Mouse (Mus musculus) limb, embryonic 13.5 days (tissue): ENCODE results near the gene Mapkapk3. TPM values are rescaled to one million over a fixed set of nuclear protein-coding genes. Genes with fewer than 3 reads are reported as not detected.
A peak's percentile ranks its signal among the peaks of the same experiment; 100 is the strongest.

ENCODE experiments used
- ATAC-seq: fragments of 200-750 bp; cut with Nextera tagmentation; 2 replicates; pipeline ENCODE4 v1.8.0; 2017; ENCODE audit warnings: low read depth, moderate number of reproducible peaks, moderate TSS enrichment; ENCODE audit not compliant: low FRiP score
- H3K27ac ChIP-seq: fragments of 300-500 bp; sonication (generic); 2 replicates; pipeline ENCODE4 v1.5.1; 2015; ENCODE audit warnings: inconsistent platforms, mild to moderate bottlenecking, moderate library complexity
- H3K27me3 ChIP-seq: fragments of 300-500 bp; sonication (generic); 2 replicates; pipeline ENCODE4 v1.6.1; 2015; ENCODE audit warnings: mild to moderate bottlenecking, inconsistent platforms
- H3K36me3 ChIP-seq: fragments of 300-500 bp; sonication (generic); 2 replicates; pipeline ENCODE4 v1.6.1; 2015; ENCODE audit warnings: inconsistent platforms, mild to moderate bottlenecking, moderate library complexity
- H3K4me1 ChIP-seq: fragments of 300-500 bp; sonication (generic); 2 replicates; pipeline ENCODE4 v1.6.1; 2015; ENCODE audit warnings: inconsistent platforms
- H3K4me2 ChIP-seq: fragments of 300-500 bp; sonication (generic); replicated peaks from 2 replicates; pipeline ENCODE4 v1.6.1; 2015; ENCODE audit warnings: inconsistent platforms, mild to moderate bottlenecking, moderate library complexity
- H3K4me3 ChIP-seq: fragments of 300-500 bp; sonication (generic); 2 replicates; pipeline ENCODE4 v1.5.1; 2015; ENCODE audit warnings: moderate library complexity, mild to moderate bottlenecking, inconsistent platforms
- H3K9ac ChIP-seq: fragments of 300-500 bp; sonication (generic); 2 replicates; pipeline ENCODE4 v1.6.1; 2015; ENCODE audit warnings: mild to moderate bottlenecking, inconsistent platforms
- H3K9me3 ChIP-seq: fragments of 300-500 bp; sonication (generic); 2 replicates; pipeline ENCODE4 v1.6.1; 2016; ENCODE audit warnings: inconsistent platforms
- WGBS: fragments of 180-500 bp; shearing (Covaris S2); methylation state at CpG from one replicate; pipeline ENCODE4 v1.1.7; 2015; 5-methylcytosine and 5-hydroxymethylcytosine counted together
- polyA plus RNA-seq: library from polyadenylated mRNA; unstranded; fragments of >200 nt; fragmentation: Nextera tagmentation; extraction: Ambion mirVana; gene quantifications from 2 replicates; pipeline ENCODE4 v1.2.1, GENCODE M21; 2015

Gene Mapkapk3
- polyA plus RNA-seq, 1 experiment from 2014 or later: 6.3 TPM

GRCm38 (mm10) chr9:107285009-107285408, 4.7 kb downstream of the Mapkapk3 start:
- Histone ChIP-seq H3K4me2 (no peak overlapping the region), H3K4me3 (no peak overlapping the region), H3K9me3 (no peaks in the 10 kb centered on the region), H3K36me3 (no peaks in the 10 kb centered on the region), H3K27ac (no peak overlapping the region), H3K4me1 (peaks cover 14% of the 10 kb centered on the region), H3K27me3 (peaks cover 7% of the 10 kb centered on the region; the same call in 1 of the 2 replicates), H3K9ac (no peak overlapping the region)
- no peak for ATAC-seq
- WGBS: 28% methylated on average over 3 of the region's 3 CpGs

- no peaks in the 10 kb centered on the region for H3K36me3 ChIP-seq
- H3K9me3 ChIP-seq: no peaks in the 10 kb centered on the region
- no peaks in the 10 kb centered on the region for H3K27me3 ChIP-seq
- no peak overlapping the region for H3K9ac ChIP-seq
- WGBS: 74% methylated on average over 9 of the region's 9 CpGs
- no peak for ATAC-seq
- H3K27ac ChIP-seq: no peak overlapping the region
- peaks cover 18% of the 10 kb centered on the region for H3K4me1 ChIP-seq
- no peak overlapping the region for H3K4me3 ChIP-seq
- H3K4me2 ChIP-seq: no peak overlapping the region
Measured at GRCm38 (mm10) chr9:107282951-107283350, 6.7 kb downstream of the Mapkapk3 start.

- Histone ChIP-seq H3K9me3 (no peaks in the 10 kb centered on the region), H3K9ac (no peak overlapping the region), H3K4me1 (peaks cover 18% of the 10 kb centered on the region), H3K4me3 (no peak overlapping the region), H3K27ac (no peak overlapping the region), H3K36me3 (no peaks in the 10 kb centered on the region), H3K4me2 (no peak overlapping the region), H3K27me3 (no peaks in the 10 kb centered on the region)
- ATAC-seq: no peak
- 92% methylated on average over 5 of the region's 5 CpGs for WGBS
Measured at GRCm38 (mm10) chr9:107281241-107281987, 8.3 kb downstream of the Mapkapk3 start.

GRCm38 (mm10) chr9:107280322-107281027, 9.2 kb downstream of the Mapkapk3 start:
- WGBS: 49% methylated on average over 13 of the region's 13 CpGs
- Histone ChIP-seq H3K27me3 (no peaks in the 10 kb centered on the region), H3K4me3 (0 out of 2 replicates have a peak overlapping the region, but pooled peaks have one; percentile 12), H3K27ac (no peak overlapping the region), H3K4me2 (peak overlapping the region; percentile 48), H3K9me3 (no peaks in the 10 kb centered on the region), H3K9ac (peak overlapping the region; percentile 58), H3K4me1 (peaks cover 18% of the 10 kb centered on the region), H3K36me3 (no peaks in the 10 kb centered on the region)
- no peak; the same call in 1 of the 2 replicates for ATAC-seq

- WGBS: 17% methylated on average over 16 of the region's 16 CpGs
Measured at GRCm38 (mm10) chr9:107279378-107280321, 10.0 kb downstream of the Mapkapk3 start.

GRCm38 (mm10) chr9:107278527-107279377, 10.9 kb downstream of the Mapkapk3 start:
- 54% methylated on average over 8 of the region's 8 CpGs for WGBS
- no peak overlapping the region for H3K4me2 ChIP-seq
- no peak overlapping the region for H3K4me3 ChIP-seq
- peak; percentile 20; the same call in 1 of the 2 replicates for ATAC-seq
- H3K36me3 ChIP-seq: no peaks in the 10 kb centered on the region
- peaks cover 18% of the 10 kb centered on the region for H3K4me1 ChIP-seq
- no peak overlapping the region for H3K27ac ChIP-seq
- H3K27me3 ChIP-seq: no peaks in the 10 kb centered on the region
- no peak overlapping the region for H3K9ac ChIP-seq
- H3K9me3 ChIP-seq: no peaks in the 10 kb centered on the region

More at GRCm38 (mm10) chr9:107279378-107280321, 10.0 kb downstream of the Mapkapk3 start:
- peak overlapping the region; percentile 12; the same call in 1 of the 2 replicates for H3K4me3 ChIP-seq
- no peaks in the 10 kb centered on the region for H3K27me3 ChIP-seq
- H3K4me2 ChIP-seq: peak overlapping the region; percentile 48
- H3K27ac ChIP-seq: no peak overlapping the region
- no peaks in the 10 kb centered on the region for H3K36me3 ChIP-seq
- peaks cover 18% of the 10 kb centered on the region for H3K4me1 ChIP-seq
- no peaks in the 10 kb centered on the region for H3K9me3 ChIP-seq
- peak; percentile 77 for ATAC-seq
- peak overlapping the region; percentile 58 for H3K9ac ChIP-seq

GRCm38 (mm10) chr9:107278126-107278525, 11.6 kb downstream of the Mapkapk3 start:
- WGBS: 51% methylated on average over 4 of the region's 4 CpGs
- Histone ChIP-seq H3K27ac (no peak overlapping the region), H3K36me3 (no peaks in the 10 kb centered on the region), H3K4me1 (peaks cover 18% of the 10 kb centered on the region), H3K4me3 (no peak overlapping the region), H3K9me3 (no peaks in the 10 kb centered on the region), H3K27me3 (no peaks in the 10 kb centered on the region), H3K4me2 (no peak overlapping the region), H3K9ac (no peak overlapping the region)
- ATAC-seq: no peak

GRCm38 (mm10) chr9:107277603-107278002, 12.1 kb downstream of the Mapkapk3 start:
- H3K27ac ChIP-seq: no peak overlapping the region
- H3K9me3 ChIP-seq: no peaks in the 10 kb centered on the region
- H3K9ac ChIP-seq: no peak overlapping the region
- ATAC-seq: no peak
- H3K36me3 ChIP-seq: no peaks in the 10 kb centered on the region
- no peaks in the 10 kb centered on the region for H3K27me3 ChIP-seq
- 84% methylated on average over 7 of the region's 7 CpGs for WGBS
- H3K4me2 ChIP-seq: no peak overlapping the region
- no peak overlapping the region for H3K4me3 ChIP-seq
- peaks cover 18% of the 10 kb centered on the region for H3K4me1 ChIP-seq

- Histone ChIP-seq H3K4me2 (no peak overlapping the region), H3K4me1 (peaks cover 18% of the 10 kb centered on the region), H3K27me3 (no peaks in the 10 kb centered on the region), H3K4me3 (no peak overlapping the region), H3K9me3 (no peaks in the 10 kb centered on the region), H3K9ac (no peak overlapping the region), H3K27ac (no peak overlapping the region), H3K36me3 (no peaks in the 10 kb centered on the region)
- 88% methylated on average over 5 of the region's 5 CpGs for whole genome bisulfite sequencing
- no peak for ATAC-seq
Measured at GRCm38 (mm10) chr9:107275710-107276109, 14.0 kb downstream of the Mapkapk3 start.

- Histone ChIP-seq H3K4me2 (no peak overlapping the region), H3K4me3 (no peak overlapping the region), H3K36me3 (no peaks in the 10 kb centered on the region), H3K9me3 (no peaks in the 10 kb centered on the region), H3K27ac (no peak overlapping the region), H3K9ac (no peak overlapping the region), H3K27me3 (no peaks in the 10 kb centered on the region), H3K4me1 (peaks cover 10% of the 10 kb centered on the region)
- ATAC-seq: no peak
- 30% methylated on average over 6 of the region's 6 CpGs for WGBS
Measured at GRCm38 (mm10) chr9:107274751-107275150, 14.9 kb downstream of the Mapkapk3 start.

- Histone ChIP-seq H3K4me1 (no peaks in the 10 kb centered on the region), H3K27ac (no peak overlapping the region), H3K27me3 (no peaks in the 10 kb centered on the region), H3K4me2 (no peak overlapping the region), H3K4me3 (no peak overlapping the region), H3K9me3 (no peaks in the 10 kb centered on the region), H3K36me3 (no peaks in the 10 kb centered on the region), H3K9ac (no peak overlapping the region)
- 68% methylated on average over 10 of the region's 10 CpGs for WGBS
- ATAC-seq: no peak
Measured at GRCm38 (mm10) chr9:107273184-107273583, 16.5 kb downstream of the Mapkapk3 start.
